Mouse (Mus musculus): ENCODE measurements around the gene Gm17018. TPM values are rescaled to one million over a fixed set of nuclear protein-coding genes. Genes with fewer than 3 reads are reported as not detected.

Gene Gm17018
- total RNA-seq, 2 experiments from 2014 or later = 17.5 to 18.9 TPM

DNA sequence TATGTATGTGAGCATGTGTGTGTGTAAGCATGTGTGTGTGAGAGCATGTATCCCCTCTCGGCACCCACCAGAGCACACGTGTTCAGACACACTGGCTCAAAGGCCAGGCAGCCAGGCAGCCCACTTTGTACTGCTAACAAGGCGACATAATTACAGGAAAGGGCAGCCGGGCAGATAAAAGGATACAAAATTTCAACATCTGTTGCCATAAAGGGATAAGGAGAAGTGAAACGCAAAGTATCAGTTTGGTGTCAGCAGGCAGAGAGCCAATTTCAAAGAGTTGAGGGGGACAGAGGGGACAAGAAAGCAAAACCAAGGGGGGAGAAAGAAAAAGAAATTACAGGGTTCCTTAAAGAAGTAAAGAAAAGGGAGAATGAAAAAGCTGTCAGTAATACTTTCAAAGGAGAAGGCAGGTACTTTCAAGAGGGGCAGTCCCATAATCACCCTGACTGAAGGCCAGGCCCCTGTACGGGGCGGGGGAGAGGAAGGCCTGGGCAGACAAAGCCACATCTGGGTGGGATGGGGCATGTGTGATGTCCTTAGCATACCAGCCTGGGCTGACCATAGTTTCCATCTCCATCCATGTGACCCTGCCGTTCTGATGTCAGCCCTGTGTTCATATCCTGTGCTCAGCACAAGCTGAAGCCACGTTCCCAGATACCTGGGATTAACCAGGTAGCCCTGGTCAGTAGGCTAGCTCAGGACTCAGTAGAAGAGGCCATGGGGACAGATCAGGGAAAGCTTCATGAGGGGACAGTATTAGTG lies 24.6 kb downstream of the Gm17018 start:
- no peak for DNase-seq
- intact Hi-C loops (cut with DNase I) = no loop called here

- DNase-seq = no peak
- intact Hi-C loops (cut with DNase I) = no loop called here
Observed at GRCm38 (mm10) chr19:45586850-45587249, 26.4 kb downstream of the Gm17018 start.

DNA sequence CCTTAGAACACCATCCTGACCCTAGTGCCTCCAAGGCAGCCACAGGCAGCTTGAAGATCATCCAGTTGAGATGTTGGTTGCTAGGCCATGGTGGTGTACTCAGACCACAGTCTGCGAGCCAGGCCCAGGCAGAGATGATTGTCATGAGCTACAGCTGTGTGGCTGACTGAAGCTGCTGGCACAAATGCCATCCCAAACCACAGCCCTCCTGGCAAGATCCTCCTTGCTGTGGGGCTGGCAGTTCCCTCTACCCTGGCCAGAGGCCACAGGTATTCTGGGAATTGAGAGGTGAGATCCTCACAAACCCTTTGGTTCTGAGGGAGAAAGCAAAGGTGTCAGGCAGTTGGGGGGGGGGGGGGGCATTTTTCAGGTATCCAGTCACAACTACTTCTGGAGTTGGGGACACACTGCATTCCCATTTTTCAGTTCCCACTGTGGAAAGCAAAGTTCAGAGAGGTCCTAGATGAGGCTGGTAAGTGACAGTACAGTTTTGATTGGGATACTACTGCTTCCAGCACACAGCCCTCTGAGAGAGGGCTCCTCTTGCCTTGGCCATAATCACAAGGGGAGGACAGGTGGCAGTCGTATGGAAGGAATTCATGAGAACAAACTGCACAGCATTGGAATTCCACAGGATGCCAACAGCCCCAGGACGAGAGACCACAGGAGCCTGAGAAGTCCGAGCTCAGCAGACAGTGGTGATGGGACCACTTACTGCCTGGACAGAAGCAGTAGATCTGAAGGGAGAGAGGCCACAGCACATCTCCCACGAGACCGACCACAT lies 27.3 kb downstream of the Gm17018 start:
- intact Hi-C loops (cut with DNase I) = no loop called here
- DNase-seq = peak in 1 of 2 experiments; percentile 27

GRCm38 (mm10) chr19:45589761-45590160 lies 29.3 kb downstream of the Gm17018 start:
- intact Hi-C loops (cut with DNase I) = no loop called here
- DNase-seq = no peak

GRCm38 (mm10) chr19:45591704-45592103 lies 31.3 kb downstream of the Gm17018 start:
- intact Hi-C loops (cut with DNase I) = no loop called here

DNA sequence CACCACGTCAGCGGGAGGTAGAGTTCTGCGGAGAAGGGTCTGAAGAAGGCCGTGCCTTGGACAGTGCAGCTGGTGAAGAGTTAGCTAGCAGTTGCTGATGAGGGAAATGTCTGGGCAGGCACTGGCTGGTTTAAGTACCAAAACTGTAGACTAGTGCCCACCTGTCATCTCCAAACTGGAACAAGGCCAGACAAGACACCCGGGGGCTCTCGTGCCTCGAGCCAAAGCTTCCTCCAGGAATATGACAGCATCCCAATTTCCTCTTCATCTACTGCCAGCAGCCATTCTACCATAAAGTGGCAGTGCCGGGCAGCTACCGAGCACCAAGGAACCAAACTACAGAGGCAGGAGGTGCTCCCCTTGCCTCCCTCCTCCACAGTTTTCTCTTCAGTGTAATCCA lies 32.5 kb downstream of the Gm17018 start:
- intact Hi-C loops (cut with DNase I) = no loop called here
- no peak for DNase-seq

More at GRCm38 (mm10) chr19:45591704-45592103, 31.3 kb downstream of the Gm17018 start:
- DNase-seq = peak in 1 of 2 experiments; percentile 46

GRCm38 (mm10) chr19:45594079-45594478 lies 33.7 kb downstream of the Gm17018 start:
- no peak for DNase-seq
- intact Hi-C loops (cut with DNase I) = no loop called here

- intact Hi-C loops (cut with DNase I) = no loop called here
- no peak for DNase-seq
Observed at GRCm38 (mm10) chr19:45595481-45595880, 35.1 kb downstream of the Gm17018 start.

- intact Hi-C loops (cut with DNase I) = no loop called here
- DNase-seq = peak in 1 of 2 experiments; percentile 43
Observed at GRCm38 (mm10) chr19:45596019-45596418, 35.6 kb downstream of the Gm17018 start.

DNA sequence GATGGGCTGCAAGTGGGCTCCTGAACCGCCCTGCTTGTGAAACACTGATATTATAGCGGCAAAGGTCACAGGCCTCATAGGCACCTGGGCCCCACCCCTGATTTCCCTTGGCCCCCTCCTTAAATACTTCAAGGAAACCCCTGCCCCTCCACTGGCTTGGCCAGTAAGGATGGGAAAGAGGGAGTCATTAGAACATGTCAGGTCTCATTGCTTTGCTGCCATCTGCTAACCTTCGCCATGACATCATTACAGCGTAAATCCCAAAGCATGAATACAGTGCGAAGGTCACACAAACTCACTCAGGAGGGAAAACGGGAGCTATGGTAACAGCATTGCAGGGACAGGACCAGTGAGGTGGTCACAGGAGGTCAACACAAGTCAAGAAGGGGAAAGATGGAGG lies 36.0 kb downstream of the Gm17018 start:
- DNase-seq = no peak
- intact Hi-C loops (cut with DNase I) = no loop called here

DNA sequence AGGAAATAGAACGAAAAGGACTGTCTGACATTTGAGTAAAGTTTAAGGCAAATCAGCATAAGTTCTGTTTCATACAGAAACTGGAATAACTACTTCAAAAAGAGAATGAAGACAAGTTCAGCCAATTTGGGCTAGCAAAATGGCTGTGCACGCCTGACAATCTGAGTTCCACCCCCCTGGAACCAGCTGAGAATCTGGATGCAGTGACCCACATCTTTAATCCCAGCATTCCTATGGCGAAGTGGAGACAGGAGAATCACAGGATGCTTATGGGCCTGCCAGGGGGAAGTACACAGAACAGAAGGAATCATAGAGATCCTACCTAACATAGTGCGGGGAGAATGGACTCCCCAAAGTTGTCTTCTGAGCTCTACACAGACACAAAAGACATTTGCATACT lies 36.7 kb downstream of the Gm17018 start:
- intact Hi-C loops (cut with DNase I) = no loop called here
- DNase-seq = no peak

- no peak for DNase-seq
Observed at GRCm38 (mm10) chr19:45602606-45603005, 42.2 kb downstream of the Gm17018 start.

GRCm38 (mm10) chr19:45606701-45607100 lies 46.3 kb downstream of the Gm17018 start:
- intact Hi-C loops (cut with DNase I) = no loop called here
- DNase-seq = no peak

More at GRCm38 (mm10) chr19:45602606-45603005, 42.2 kb downstream of the Gm17018 start:
- intact Hi-C loops (cut with DNase I) = no loop called here

- intact Hi-C loops (cut with DNase I) = no loop called here
Observed at GRCm38 (mm10) chr19:45607479-45607878, 47.1 kb downstream of the Gm17018 start.

DNA sequence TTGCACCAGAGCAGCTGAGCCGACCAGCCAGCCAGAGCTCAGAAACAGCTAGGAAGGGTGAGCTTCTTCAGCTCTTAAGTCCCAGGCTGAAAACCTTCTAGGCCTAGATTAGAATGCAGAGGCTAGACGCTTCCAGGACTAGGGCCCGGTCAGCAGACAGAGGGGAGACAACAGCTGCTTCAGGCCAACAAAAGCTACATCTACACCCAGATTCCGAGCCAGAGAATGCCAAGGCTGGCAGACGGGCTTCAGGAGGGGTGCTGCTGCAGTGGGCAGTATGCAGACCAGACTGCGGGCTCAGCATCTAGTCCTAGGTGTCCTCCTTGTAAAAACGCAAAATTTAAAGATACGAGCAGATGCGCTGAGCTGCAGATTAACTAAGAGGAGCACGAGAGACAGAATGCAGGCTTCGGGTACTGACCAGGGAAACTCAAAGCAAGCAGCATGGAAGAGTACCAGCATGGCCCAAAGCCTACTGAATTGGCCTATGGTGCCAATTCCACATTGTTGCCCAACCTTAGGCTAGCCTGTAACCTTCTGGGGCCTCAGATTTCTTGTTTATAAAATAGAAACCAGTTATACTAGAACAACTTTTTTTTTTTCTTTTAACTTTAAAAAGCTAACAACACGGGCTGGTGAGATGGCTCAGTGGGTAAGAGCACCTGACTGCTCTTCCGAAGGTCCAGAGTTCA lies 48.4 kb downstream of the Gm17018 start:
- intact Hi-C loops (cut with DNase I) = no loop called here
- DNase-seq = no peak

More at GRCm38 (mm10) chr19:45607479-45607878, 47.1 kb downstream of the Gm17018 start:
- no peak for DNase-seq

DNA sequence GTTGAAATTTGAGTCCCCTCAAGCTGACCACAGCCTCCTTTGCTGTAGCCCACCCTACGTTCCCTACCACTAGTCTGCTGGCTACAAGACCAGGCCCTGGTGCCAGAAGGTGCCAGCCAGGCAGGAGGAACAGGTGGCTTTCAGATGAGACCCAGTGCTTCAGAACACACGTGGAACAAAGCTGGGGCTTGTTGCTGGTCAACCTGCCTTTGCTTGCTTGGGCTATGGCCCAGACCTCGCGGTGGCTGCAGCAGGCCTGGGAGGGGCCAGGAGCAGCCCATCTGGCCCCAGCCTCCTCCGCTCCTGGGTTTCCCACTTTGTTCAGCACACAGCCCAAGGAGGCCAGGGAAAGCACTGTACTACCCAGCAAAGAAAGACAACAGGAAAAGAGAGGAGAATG lies 50.4 kb downstream of the Gm17018 start:
- no peak for DNase-seq
- intact Hi-C loops (cut with DNase I) = no loop called here

GRCm38 (mm10) chr19:45614375-45614774 lies 54.0 kb downstream of the Gm17018 start:
- DNase-seq = no peak
- intact Hi-C loops (cut with DNase I) = no loop called here

DNA sequence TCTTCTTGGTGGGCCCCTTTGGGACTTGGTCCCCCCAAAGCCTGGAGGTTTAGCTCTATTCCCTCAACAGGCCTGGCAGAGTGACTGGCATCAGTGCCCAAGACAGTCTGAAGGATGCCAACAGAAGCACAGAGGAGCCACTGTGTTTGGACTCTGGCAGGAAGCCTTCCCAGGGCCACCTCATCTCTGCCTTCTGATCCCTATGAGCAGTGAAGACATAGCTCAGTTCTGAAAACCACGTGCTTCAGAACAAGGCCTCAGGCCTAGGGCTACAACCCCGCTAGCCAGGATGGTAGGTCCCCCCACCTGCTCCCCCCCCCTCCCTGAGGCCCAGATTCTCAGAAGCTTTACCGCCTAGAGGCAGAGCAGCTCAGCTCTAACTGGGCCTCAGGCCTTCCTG lies 54.5 kb downstream of the Gm17018 start:
- intact Hi-C loops (cut with DNase I) = no loop called here
- no peak for DNase-seq

- no peak for DNase-seq
- intact Hi-C loops (cut with DNase I) = no loop called here
Observed at GRCm38 (mm10) chr19:45615415-45616213, 55.2 kb downstream of the Gm17018 start.

GRCm38 (mm10) chr19:45616214-45616518 lies 55.8 kb downstream of the Gm17018 start:
- intact Hi-C loops (cut with DNase I) = no loop called here
- DNase-seq = no peak

Data from gastrocnemius, postnatal 36 days (tissue).